Comparison of ENCODE assay signal across 24 mouse cellular contexts in the genomic region with DNA sequence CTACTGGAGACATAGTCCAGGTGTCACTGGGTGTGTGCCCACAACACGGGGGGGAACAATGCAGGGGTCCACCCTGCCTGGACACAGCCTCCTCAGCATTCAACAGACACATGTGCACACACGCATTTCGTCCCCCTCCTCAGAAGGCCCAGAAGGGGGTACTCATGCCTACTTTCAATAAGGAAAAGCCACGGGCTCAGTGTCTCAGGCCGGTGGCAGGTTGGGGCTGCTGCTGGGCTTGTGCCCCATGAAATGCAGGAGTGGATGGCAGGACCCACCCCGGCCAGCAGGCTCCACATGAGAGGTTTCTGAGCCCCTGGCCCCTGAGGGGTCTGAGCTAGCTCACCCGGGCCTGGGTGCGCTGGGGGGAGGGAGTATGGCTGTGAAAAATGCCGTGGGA. TPM values are rescaled to one million over a fixed set of nuclear protein-coding genes. Genes with fewer than 3 reads are reported as not detected.
DNase-seq lines count a peak whose midpoint lies in the region; ATAC-seq and TF ChIP-seq lines count a peak whose summit lies in the region.
"Had no signal": no experiment of that assay in that cellular context is flagged by ENCODE, and none has a peak within 500 bp of the region (broad histone marks: within the 10 kb centered on the region; RNA-seq: fewer than 3 reads in every experiment).

No protein-coding gene starts in this region.

- WGBS in cerebellum, adult 2 months: 54% methylated on average over 9 of the region's 9 CpGs
- 75% methylated on average over 9 of the region's 9 CpGs for WGBS in neural tube, embryonic 13.5 days

- no peak overlapping the region for H3K4me3 ChIP-seq in cerebellum, adult 2 months (replicated peaks; ENCODE audit: insufficient read depth, low read depth, low read length)
- H3K4me3 ChIP-seq in layer of hippocampus, adult 2 months: peak overlapping the region; percentile 23; the same call in 1 of the 2 replicates
- no peak overlapping the region for H3K4me3 ChIP-seq in neural tube, embryonic 13.5 days
- H3K4me3 ChIP-seq: embryonic facial prominence, embryonic 12.5 days; embryonic facial prominence, embryonic 15.5 days; gastrocnemius, adult 2 months; hindbrain, embryonic 12.5 days had no signal

- H3K4me1 ChIP-seq in cerebellum, adult 2 months (ENCODE audit: control insufficient read depth, insufficient read depth, low read length): peaks cover 46% of the 10 kb centered on the region
- peaks cover 50% of the 10 kb centered on the region for H3K4me1 ChIP-seq in neural tube, embryonic 13.5 days (replicated peaks)

- H3K27ac ChIP-seq in cerebellum, adult 2 months (ENCODE audit: insufficient read depth, low read length): peak overlapping the region; percentile 51; the same call in 1 of the 2 replicates
- peak overlapping the region; percentile 92 for H3K27ac ChIP-seq in layer of hippocampus, adult 2 months
- H3K27ac ChIP-seq in neural tube, embryonic 13.5 days (replicated peaks): no peak overlapping the region
- H3K27ac ChIP-seq: embryonic facial prominence, embryonic 12.5 days; embryonic facial prominence, embryonic 15.5 days; gastrocnemius, adult 2 months; hindbrain, embryonic 12.5 days; hindbrain, postnatal 0 days had no signal

- no peak; the same call in 1 of the 2 replicates for TF ChIP-seq CTCF in cerebellum, adult 2 months (IDR thresholded peaks at IDR 0.05; ENCODE audit: borderline replicate concordance, insufficient read depth, low read depth, low read length)
- no peak for TF ChIP-seq CTCF in layer of hippocampus, adult 2 months (conservative IDR thresholded peaks at IDR 0.05)

- H3K36me3 ChIP-seq in neural tube, embryonic 13.5 days: 0 out of 2 replicates have a peak, but pooled peaks cover 3% of the 10 kb centered on the region
- H3K36me3 ChIP-seq: embryonic facial prominence, embryonic 12.5 days; embryonic facial prominence, embryonic 15.5 days; G1E; hindbrain, embryonic 12.5 days had no signal

- no peak for ATAC-seq in neural tube, embryonic 13.5 days (ENCODE audit: low read depth)
- ATAC-seq: forebrain, embryonic 14.5 days; forebrain, postnatal 0 days; hindbrain, postnatal 0 days; inflammation-experienced regulatory T-cells, adult 6 months; intestine, embryonic 16.5 days; Patski had no signal

- H3K9me3 ChIP-seq in neural tube, embryonic 13.5 days: no peaks in the 10 kb centered on the region
- H3K9me3 ChIP-seq: embryonic facial prominence, embryonic 12.5 days; embryonic facial prominence, embryonic 15.5 days; G1E; hindbrain, embryonic 12.5 days had no signal

- no peak for TF ChIP-seq POLR2A in cerebellum, adult 2 months (IDR thresholded peaks at IDR 0.05; ENCODE audit: borderline replicate concordance, insufficient read depth, low read length)

- H3K9ac ChIP-seq in neural tube, embryonic 13.5 days: 0 out of 2 replicates have a peak overlapping the region, but pooled peaks have one; percentile 26
- H3K9ac ChIP-seq: embryonic facial prominence, embryonic 12.5 days; embryonic facial prominence, embryonic 15.5 days; forebrain, postnatal 0 days; hindbrain, embryonic 12.5 days had no signal

- no peak overlapping the region for H3K4me2 ChIP-seq in neural tube, embryonic 13.5 days
- H3K4me2 ChIP-seq: embryonic facial prominence, embryonic 12.5 days; embryonic facial prominence, embryonic 15.5 days; heart, embryonic 11.5 days; hindbrain, embryonic 12.5 days had no signal

- DNase-seq in cerebellum, adult 2 months: peak in 1 of 2 experiments; percentile 52
- no peak for DNase-seq in cerebellum, postnatal 10 days
- DNase-seq in layer of hippocampus, adult 2 months (ENCODE audit: low spot score in 2 of 2): no peak
- no peak for DNase-seq in layer of hippocampus, postnatal 14 days (ENCODE audit: low spot score in 2 of 2)
- DNase-seq in neural tube, embryonic 10.5 days (ENCODE audit: extremely low spot score, low spot score): no peak
- DNase-seq: adrenal gland, postnatal 10 days; adrenal gland, postnatal 36 days; B cell, adult 2 months; cerebellum, postnatal 14 days; forebrain, postnatal 0 days; gastrocnemius, adult 2 months; gastrocnemius, postnatal 14 days; heart, adult 11 months had no signal

- no peaks in the 10 kb centered on the region for H3K27me3 ChIP-seq in cerebellum, adult 2 months (ENCODE audit: control insufficient read depth, insufficient read depth, low read length)
- H3K27me3 ChIP-seq in neural tube, embryonic 13.5 days: peaks cover 33% of the 10 kb centered on the region

RNA-seq across cellular contexts. Expression of gene Nptx1, which starts 6.5 kb away (rescaled TPM):
- 200 and 249 TPM in 2 replicates for polyA plus RNA-seq in cerebellum, adult 2 months (2012; rRNA removed)
- 100 to 1,000 TPM; 475 to 499 TPM for total RNA-seq in layer of hippocampus, adult 2 months (2021)
- total RNA-seq in layer of hippocampus, postnatal 14 days (2021): 100 to 1,000 TPM; 297 to 306 TPM
- polyA plus RNA-seq in neural tube, embryonic 13.5 days (2015; fragmentation: Nextera tagmentation; extraction: Ambion mirVana): 15.3 and 18.8 TPM in 2 replicates
- total RNA-seq: gastrocnemius, adult 2 months had no signal
- polyA plus RNA-seq: G1E; inflammation-experienced regulatory T-cells, adult 6 months had no signal

RNA-seq across cellular contexts. Expression of gene Endov, which starts 49.9 kb away (rescaled TPM):
- polyA plus RNA-seq in cerebellum, adult 2 months (2012; rRNA removed): 15.4 and 16.4 TPM in 2 replicates
- 10 to 100 TPM; 35.8 to 35.9 TPM for total RNA-seq in layer of hippocampus, adult 2 months (2021)
- total RNA-seq in layer of hippocampus, postnatal 14 days (2021): 10 to 100 TPM; 26.3 to 27.7 TPM
- 15.6 and 17.3 TPM in 2 replicates for polyA plus RNA-seq in neural tube, embryonic 13.5 days (2015; fragmentation: Nextera tagmentation; extraction: Ambion mirVana)
